Mouse (Mus musculus) right cerebral cortex, postnatal 14 days (tissue): ENCODE measurements at regions not wholly inside any gene's neighbourhood (a gene's known extent, or its start where the extent isn't known, plus 50 kb on each side); places are given as distances from the start of the nearest gene placed in this dataset.

Experiments used
- DNase-seq: peaks from one replicate; pipeline ENCODE4 v3.0.0; 2022

GRCm38 (mm10) chr5:77594719-77595118, 186.9 kb upstream of the Igfbp7 start:
- no peak for DNase-seq

GRCm38 (mm10) chr5:77589252-77589651, 181.4 kb upstream of the Igfbp7 start:
- no peak for DNase-seq

GRCm38 (mm10) chr5:77581702-77582101, 173.9 kb upstream of the Igfbp7 start:
- DNase-seq: no peak

GRCm38 (mm10) chr5:77581106-77581638, 173.3 kb upstream of the Igfbp7 start:
- DNase-seq: no peak

- DNase-seq: no peak
Measured at GRCm38 (mm10) chr5:77579826-77580745, 172.2 kb upstream of the Igfbp7 start.

- DNase-seq: no peak
Measured at GRCm38 (mm10) chr5:77576881-77577280, 169.0 kb upstream of the Igfbp7 start.

GRCm38 (mm10) chr5:77575780-77576179, 167.9 kb upstream of the Igfbp7 start:
- DNase-seq: no peak

- no peak for DNase-seq
Measured at GRCm38 (mm10) chr5:77570364-77570763, 162.5 kb upstream of the Igfbp7 start.

- no peak for DNase-seq
Measured at GRCm38 (mm10) chr5:77568121-77568520, 160.3 kb upstream of the Igfbp7 start.

GRCm38 (mm10) chr5:77552580-77552979, 144.7 kb upstream of the Igfbp7 start:
- no peak for DNase-seq

GRCm38 (mm10) chr5:77552081-77552480, 144.2 kb upstream of the Igfbp7 start:
- no peak for DNase-seq

- DNase-seq: no peak
Measured at GRCm38 (mm10) chr5:77546001-77546620, 138.3 kb upstream of the Igfbp7 start.

GRCm38 (mm10) chr5:77532261-77533015, 124.6 kb upstream of the Igfbp7 start:
- no peak for DNase-seq

GRCm38 (mm10) chr5:77530376-77530775, 122.5 kb upstream of the Igfbp7 start:
- DNase-seq: no peak

GRCm38 (mm10) chr5:77517252-77517651, 109.4 kb upstream of the Igfbp7 start:
- DNase-seq: no peak

GRCm38 (mm10) chr5:77515448-77515847, 107.6 kb upstream of the Igfbp7 start:
- no peak for DNase-seq

- no peak for DNase-seq
Measured at GRCm38 (mm10) chr5:77502684-77503083, 94.8 kb upstream of the Igfbp7 start.

- DNase-seq: no peak
Measured at GRCm38 (mm10) chr5:77499949-77500460, 92.2 kb upstream of the Igfbp7 start.

- no peak for DNase-seq
Measured at GRCm38 (mm10) chr5:77494601-77495000, 86.8 kb upstream of the Igfbp7 start.

GRCm38 (mm10) chr5:77488969-77489368, 81.1 kb upstream of the Igfbp7 start:
- DNase-seq: no peak

- DNase-seq: no peak
Measured at GRCm38 (mm10) chr5:77487837-77488827, 80.3 kb upstream of the Igfbp7 start.
